Mouse (Mus musculus) adrenal gland, postnatal 14 days (tissue): ENCODE results near the gene Spata13. TPM values are rescaled to one million over a fixed set of nuclear protein-coding genes. Genes with fewer than 3 reads are reported as not detected.

Source experiments
- DNase-seq: peaks from one replicate; pipeline ENCODE4 v3.0.0; 2021; ENCODE audit warnings: mixed read lengths
- total RNA-seq: library from RNA; stranded (reverse); gene quantifications from 2 replicates; pipeline ENCODE4 v1.2.3, GENCODE M21; 2021

Gene Spata13
- total RNA-seq, 1 experiment from 2014 or later, result 120 TPM

DNA sequence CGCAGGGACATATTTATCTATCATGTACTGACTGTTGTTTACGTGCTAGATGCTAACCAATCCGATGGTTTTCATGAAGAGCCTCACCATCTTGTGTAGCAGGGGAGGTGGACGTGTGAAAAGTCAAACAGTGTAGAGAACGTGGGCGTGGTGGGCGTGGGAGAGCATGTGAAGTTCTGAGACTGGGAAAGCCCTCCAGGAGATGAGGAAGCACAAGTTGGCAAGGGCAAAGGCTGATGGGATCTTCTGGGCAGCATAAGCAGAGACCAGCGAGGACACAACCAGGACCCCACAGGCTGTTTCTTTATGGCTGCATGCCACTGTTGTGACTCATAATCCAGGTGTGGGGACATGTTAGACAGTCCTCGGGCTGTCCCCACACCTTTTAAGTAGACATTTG is 5.4 kb downstream of the Spata13 start:
- DNase-seq, result no peak

DNA sequence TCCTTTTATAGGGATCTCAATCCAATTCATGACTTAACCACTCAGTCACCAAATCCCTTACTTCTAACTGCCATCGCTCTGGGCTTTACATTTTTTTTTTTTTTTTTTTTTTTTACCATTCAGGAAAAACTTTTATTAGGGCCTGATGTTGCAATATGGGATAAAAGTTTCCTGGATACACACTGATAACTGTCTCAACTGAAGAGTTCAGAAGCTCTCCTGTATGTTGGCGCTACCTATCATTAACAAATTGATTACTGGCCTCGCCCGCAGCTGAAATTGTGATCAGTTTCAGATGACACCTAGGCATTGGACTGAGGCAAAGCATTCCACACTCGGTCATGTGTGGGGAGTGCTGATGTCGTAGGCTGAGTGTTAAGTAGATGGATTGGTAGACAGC is 7.3 kb downstream of the Spata13 start:
- no peak for DNase-seq

DNA sequence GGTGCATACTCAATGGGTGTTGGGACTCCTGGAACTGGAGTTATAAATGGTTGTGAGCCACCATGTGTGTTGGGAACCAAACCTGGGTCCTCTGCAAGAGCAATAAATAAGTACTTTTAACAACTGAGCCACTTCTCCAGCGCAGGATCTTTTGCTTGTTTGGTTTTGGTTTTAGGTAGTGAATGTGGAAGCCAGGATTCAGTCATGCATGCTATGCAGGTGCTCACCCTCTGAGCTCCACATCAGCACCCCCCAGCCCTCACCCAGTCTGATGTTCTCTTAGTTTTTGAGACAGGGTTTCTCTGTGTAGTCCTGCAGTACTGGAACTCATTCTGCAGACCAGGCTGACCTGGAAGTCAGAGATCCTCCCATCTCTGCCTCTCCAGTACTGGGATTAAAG is 8.3 kb downstream of the Spata13 start:
- DNase-seq, result no peak

DNA sequence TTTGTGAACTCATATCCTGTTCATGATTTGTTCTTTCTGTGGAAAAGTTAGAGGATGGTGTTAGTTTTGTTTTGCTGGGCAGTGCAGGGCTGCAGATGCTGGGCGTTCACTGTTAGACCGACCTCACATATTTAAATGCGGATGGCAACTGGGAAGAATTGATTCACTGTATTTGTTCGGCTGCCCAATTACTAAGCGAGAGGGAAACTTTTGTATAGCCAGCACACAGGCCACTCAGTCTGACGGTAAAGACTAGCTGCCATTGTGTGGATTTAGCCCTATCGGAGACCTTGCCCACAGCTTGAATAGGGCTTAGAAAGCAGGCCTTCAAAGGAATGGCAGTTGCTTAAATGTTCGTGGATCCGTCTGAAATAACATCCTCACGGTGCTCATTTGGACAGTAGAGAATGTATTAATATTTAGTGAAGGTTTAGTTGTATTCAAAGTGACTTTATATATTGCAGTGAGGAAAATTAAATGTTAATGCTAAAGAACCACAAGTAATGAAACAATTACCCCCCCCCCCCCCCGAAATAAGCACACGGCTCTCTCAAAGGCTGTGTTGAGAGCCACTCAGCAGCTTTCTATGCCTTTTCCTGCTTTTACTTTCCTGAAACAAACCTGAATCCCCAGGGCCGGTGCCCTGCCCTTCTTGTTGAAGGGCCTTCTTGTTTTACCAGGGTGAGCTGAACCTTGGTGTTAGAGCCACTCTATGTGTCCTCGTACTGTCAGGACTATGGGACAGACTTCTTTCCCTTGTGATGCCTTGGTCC is 9.5 kb downstream of the Spata13 start:
- no peak for DNase-seq

DNA sequence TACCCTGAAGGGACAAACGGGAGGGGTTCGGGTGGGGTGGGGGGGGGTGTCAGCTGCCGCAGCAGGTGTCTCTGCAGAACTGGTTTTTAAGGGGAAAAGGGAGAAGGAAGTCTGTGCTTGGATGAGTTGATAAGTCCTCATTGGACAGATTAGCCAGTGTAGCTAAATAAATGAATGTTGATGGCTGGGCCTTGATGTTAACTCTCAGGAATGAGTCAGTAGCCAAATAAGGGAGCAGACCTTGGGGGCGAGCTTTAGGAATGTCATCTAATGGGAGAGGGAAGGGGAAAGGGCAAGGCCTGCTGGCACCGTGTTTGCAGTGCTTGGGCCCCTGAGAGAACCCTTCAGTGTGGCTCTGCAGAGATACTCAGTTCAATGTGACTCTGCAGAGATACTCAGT is 12.6 kb downstream of the Spata13 start:
- peak; percentile 80 for DNase-seq

DNA sequence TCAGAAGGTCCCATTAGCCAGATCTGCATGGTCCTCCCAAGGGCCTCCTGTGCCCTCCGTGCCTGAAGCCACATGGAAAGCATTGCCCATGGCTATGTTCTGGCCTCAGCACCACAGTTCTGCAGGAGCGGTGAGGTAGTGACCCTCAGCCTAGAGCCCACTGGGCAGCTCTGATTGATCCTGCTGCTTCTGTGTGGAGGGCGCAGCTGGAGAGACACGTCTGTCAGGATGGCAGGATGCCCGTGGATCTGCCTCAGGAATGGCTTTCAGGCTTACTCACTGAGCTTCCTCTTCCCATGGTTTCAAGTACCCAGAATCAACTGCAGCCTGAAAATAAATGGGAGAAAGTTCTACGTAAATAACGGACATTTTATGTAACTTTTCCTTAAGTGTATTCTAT is 14.1 kb downstream of the Spata13 start:
- no peak for DNase-seq

DNA sequence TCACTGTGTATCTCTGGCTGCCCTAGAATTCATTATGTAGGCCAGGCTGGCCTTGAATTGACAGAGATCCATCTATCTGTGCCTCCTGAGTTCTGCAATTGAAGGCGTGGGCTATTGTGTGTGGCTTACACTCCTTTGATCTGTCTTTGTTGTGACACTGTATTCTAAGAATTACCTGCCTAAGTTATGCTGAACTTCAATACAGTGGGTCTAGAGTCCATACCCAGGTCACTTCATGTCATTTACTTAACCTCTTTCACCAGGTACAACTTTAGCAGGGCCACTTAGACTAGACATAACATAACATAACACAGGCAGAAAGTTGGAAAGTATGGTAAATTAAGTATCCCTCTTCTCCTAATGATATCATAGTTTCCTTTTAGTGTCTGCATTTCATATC is 15.2 kb downstream of the Spata13 start:
- DNase-seq, result no peak

DNA sequence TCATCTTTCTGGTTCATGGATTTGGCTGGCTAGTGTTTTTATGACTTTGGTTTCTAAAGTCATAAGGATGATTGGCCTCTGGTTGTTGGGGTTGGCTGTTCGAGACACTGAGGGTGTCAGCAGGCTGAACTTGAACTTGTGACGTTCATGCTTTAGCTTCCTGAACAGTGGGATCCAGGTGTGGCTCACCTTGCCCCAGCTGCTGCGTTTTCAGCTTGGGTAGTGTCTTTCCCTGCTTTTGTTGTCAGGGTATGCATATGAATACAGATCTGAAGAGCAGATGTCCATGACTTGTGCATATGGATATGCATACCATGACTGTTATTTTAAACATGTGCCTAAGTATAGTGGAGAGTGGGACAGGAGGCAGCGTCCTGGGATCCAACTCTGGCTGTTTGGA is 19.4 kb downstream of the Spata13 start:
- DNase-seq, result no peak

DNA sequence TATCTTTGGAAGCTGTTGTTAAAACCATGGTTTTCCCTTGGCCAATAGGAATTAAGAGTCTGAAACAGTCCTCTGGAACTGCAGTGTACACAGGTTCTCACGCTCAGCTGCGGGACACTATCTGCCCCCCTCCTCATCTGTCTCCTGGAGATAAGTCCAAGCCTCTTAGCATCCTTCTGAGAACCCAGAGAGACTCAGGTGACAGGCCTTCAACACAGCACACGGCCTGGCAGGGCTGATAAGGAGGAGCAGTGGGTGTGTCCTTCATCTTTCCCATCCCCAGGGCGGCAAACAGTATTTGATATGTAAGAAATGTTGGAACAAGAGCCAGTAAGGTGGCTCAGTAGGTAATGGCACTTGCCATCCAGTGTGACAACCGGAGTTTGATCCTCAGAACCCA is 20.2 kb downstream of the Spata13 start:
- no peak for DNase-seq

DNA sequence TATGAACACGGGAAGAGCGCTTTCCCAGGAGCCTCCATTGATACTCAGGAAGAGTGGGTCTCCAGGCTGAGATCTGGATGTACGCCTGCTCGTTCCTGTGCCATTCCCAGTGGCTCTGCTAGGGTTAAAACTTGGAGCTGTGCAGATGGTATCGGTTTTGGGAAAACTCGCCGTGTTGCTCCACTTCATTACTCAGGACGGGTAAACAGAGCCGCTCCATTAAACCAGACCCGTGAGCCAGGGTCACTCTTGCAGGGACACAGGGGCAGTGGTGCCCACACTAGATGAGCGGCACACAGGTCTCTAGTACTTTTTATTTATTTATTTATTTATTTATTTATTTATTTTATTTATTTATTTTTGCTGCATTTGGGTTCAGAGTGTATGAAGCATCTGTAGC is 20.9 kb downstream of the Spata13 start:
- DNase-seq, result no peak

DNA sequence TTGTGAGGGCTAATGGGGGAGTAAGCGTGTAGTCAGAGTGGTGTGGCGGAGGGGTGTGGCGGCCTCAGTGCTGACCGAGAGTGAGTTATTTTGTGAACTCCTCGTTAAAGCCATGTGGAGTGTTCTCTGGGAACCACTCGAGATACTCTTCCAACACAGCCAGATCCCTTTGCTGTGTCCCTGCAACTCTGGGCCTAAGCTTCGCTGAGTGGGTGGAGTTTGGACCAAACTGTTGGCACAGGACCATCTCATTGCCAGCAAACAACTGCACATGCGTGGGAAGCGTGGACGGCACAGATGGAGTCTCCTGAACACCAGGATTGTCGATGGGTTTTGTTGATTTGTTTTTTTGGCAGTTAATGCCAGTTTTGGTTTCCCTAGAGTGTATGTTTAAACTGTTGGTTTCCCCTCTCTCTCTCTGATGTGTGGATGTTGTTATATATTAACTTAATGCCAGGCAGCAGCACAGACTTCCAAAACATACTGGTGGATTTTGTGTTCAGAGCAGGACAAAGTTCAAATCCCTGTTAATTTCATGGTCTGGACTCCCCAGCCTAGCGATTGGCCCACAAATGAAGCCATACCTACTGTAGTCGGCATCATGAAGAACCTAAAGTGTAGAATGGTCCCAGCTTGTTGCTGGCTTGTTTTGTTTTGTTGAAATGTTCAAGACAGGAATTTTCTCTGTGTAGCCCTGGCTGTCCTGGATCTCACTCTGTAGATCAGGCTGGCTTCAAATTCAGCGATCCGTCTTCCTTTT is 22.3 kb downstream of the Spata13 start:
- DNase-seq, result peak; percentile 87

DNA sequence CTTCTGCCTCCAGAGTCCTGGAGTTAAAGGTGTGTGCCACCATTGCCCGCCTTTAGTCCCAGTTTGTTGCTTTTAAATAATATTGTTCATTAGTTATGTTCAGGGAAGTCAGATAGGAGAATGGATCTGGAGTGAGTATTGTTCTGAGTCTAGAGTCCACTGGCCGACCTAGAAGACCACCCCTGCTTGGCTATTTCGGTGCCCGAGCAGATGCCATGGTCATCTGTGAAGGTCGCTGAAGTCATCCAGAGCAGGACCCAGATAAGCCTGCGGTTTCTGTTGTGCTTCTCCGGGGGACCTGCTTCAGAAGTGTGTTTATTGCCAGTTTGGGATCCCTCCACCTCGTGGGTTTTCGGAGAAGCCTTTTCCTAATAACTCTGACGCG is 22.9 kb downstream of the Spata13 start:
- DNase-seq, result peak; percentile 72

DNA sequence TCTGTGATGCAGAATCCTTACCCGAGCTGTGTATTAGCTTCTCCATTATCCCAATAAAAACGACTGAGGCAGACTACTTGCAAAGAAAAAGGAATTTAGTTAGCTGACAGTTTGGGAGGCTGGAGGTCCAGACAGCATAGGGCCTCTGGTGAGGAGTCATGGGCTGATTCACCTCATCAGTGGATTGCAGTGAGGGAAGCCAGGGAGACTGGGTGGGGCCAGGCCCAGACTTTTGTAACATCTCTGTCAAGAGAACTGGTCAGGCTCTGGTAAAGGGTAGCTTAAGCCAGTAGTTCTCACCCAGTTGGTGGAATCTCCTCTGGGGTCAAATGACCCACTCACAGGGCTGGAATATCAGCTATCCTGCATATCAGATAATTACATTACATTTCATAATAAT is 24.1 kb downstream of the Spata13 start:
- peak; percentile 65 for DNase-seq

DNA sequence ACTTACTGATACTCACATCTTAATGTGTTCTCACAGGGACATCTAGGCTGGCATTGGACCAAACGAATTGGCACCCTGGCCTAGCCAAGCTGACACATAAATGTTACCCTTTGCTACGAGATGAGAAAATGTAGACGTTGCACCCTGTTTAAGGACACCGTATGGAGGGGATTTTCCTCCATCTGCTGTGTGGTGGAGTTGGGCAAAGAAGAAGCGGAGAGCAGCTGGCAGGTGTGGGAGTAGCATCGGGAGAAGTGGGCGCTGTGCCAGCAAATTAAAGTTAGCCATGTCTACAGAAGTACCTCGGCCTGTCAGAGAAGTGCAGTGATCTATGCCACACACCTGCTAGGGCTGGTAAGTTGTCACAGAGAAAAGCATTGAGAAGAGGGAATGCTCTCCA is 25.7 kb downstream of the Spata13 start:
- no peak for DNase-seq

DNA sequence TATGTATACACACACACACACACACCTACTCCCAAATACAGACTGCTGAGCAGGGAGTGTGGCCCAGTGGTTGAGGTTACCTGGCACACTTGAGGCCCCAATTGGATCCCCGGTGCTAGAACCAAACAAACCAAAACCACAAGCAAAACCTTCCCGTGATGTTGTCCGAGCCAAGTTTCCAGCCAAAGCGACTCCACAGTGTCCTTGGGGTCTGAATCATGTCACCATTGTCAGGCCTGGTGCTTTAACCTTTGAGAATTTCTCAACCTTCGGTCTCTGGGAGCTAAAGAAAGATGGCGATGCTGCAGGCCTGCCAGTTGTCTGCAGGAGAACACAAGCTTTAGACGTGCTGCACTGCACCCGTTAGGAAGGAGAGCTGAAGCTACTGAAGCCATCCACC is 26.8 kb downstream of the Spata13 start:
- peak; percentile 65 for DNase-seq

DNA sequence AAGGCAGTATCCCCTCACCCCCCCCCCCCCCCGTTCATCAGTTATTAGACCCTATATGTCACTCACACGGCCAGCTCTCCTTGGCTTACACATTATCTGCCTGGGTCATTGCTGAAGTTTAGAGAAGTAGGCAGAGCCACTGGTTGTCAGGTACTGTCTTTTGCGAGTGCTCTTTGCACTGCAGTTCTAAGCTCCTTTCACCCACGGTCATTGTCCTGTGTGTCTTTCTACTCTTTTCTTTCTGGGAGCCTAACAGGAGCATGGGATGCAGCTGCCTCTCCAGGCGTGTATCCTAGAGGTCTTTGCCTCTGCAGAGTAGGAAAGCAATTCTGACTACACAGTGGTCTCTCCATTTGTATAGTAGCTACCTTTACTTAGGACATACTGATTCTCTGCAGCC is 27.5 kb downstream of the Spata13 start:
- no peak for DNase-seq

DNA sequence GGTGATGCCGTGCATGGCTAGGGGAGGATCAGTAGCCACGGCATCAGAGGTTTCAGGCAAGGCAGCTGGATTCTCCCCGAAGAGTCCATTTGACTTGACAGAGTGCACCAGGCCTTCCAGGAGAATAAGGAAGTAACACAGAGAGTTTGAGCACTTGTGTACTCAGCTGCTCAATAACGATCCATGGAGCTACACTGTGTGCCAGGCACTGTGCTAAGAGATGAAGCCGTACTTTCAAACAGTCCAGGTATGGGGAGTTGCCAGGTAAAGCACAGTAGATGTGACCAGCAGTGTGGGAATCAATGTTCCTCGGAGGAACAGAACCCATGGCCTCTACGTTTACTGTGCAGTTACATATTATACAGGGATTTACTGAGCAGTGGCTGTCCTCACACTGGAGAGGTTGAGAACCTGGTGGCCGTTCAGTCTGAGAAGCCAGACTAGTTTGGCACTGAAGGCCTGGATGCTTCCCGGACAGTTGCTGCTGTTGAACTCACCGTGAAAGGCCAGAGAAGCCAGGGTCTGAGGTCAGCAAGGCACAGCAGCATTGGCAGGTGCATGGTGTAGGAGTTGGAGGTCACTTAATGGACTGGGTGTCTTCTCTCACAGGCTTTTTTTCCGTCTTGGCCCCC is 29.6 kb downstream of the Spata13 start:
- DNase-seq, result no peak

DNA sequence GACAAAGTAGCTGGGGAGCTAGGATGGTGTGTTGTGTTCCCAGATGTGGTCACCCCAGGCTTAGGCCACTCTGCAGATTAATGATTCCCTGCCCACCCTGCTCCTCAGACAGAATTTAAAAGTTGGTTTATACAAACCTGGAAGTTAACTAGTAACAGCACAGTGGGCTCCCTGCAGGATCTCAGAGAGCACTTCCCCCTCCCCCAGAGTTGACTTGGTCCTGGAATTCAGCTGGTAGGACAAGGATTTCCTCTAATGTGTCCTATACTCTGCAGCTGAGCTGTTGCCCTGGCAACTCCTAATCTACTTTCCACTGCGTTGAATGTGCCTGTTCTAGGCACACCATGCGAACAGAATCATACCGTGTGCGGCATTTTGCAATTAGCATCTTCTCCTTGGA is 30.8 kb downstream of the Spata13 start:
- DNase-seq, result no peak

DNA sequence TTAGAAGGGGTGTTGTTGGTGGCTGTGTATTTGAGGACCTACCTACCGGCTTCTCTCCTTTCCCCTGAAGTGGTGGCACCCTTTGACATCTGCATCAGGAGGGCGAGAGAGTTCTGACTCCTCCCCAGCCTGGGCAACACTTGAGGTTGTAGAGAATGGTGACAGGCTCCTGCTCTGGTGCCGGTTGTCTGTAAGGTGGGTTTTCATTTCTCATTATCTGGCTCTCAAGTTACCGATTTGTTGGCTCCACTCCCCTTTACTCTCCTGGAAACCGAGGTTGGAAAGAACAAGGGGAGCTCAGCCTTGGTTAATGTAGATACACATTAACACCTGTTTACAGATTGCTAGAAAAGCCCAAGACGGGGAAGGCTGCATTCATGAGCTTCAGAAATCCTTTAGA is 31.5 kb downstream of the Spata13 start:
- no peak for DNase-seq

DNA sequence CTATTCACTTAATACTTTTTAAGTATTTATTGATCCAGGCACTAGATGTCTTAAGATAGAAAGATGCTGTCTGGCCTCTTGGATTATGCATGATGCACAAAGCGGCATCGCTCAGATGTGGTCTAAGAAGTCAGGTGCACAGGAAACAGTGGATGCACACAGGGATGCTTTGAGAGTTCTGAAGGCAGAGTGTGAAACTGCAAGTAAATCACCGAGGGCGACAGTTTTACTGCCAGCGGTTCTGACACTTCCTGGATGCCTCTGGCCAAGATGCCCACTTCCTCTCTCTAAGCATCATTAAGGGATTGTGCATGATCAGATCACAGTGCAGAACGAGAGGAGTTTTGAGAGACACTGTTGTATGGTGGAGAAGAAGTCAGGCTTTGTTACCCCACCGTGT is 32.5 kb downstream of the Spata13 start:
- DNase-seq, result no peak

DNA sequence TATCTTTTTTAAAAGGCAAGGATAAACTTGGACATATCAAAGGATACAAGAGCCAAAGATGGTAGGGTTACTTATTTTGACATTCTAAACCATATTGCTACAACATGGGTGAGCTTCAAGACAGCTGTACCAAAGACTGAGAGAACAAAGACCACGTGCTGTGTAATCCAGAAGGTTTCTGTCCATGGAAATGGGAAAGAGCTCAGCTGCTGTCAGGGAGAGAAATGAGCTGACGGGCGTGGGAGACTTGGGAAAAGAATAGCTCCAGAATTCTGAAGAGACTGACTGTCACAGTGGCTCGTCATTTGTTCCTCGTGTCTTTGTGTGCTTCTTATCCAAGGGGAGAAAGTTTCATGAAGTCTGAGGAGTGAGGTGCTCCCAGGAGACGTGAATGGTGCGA is 36.4 kb downstream of the Spata13 start:
- no peak for DNase-seq

DNA sequence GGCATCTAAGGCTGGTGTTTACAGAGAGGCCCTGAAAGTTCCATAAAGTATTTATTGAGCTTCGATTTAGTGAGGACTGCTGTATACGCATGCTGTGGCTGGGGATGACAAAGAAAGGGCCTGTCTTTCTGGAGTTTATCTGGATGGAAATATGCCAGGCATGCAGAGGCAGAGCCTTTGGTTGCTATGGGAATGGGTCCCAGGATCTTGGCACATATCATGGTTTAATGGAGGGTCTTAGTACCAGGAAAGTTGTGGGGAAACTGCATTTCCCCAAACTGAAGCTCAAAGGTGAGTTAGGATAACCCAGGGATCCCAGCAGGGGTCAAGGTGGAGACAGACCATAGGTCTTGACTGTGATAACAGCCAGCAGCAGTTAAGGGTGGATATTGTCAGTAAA is 37.7 kb downstream of the Spata13 start:
- DNase-seq, result no peak

DNA sequence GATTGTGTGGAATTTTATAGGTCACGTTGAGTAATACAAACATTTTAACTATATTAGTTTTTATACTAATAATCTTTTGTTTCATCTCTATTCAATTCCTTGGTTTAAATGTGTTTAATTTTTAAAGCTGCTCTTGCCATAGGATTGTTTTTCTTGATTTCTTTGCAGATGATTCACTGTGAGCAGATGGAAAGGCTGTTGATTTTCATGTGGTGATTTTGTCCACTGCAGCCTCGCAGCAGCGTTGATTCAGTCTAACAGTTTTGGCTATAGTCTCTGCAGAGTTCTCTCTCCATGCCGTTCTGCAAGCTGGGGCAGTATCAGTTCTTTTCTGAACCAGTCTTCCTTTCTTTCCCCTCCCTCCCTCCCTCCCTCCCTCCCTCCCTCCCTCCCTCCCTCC is 41.9 kb downstream of the Spata13 start:
- DNase-seq, result no peak
